Mouse (Mus musculus) G1E (cell line): ENCODE data around the gene Mpg.
"Not testable (repeated sequence)": the region's sequence is repeated elsewhere in the genome, so short reads cannot be mapped to it uniquely, and the experiment has no call there.

ENCODE experiments used
- CTCF ChIP-seq: IDR thresholded peaks from 2 replicates; pipeline ENCODE4 v1.5.1; 2012; ENCODE audit warnings: low read depth, low read length, inconsistent platforms, mixed read lengths
- GATA1 ChIP-seq: IDR thresholded peaks from 2 replicates; pipeline ENCODE4 v1.6.1; 2012; ENCODE audit warnings: borderline replicate concordance, low read length, inconsistent platforms, mixed read lengths
- GATA2 ChIP-seq: IDR thresholded peaks from 2 replicates; pipeline ENCODE4 v1.6.1; 2012; ENCODE audit warnings: low read depth, low read length, inconsistent platforms, borderline replicate concordance
- POLR2AphosphoS5 ChIP-seq: IDR thresholded peaks from 2 replicates; pipeline ENCODE4 v1.6.1; 2012; ENCODE audit warnings: low read depth, low read length, inconsistent platforms; ENCODE audit not compliant: insufficient replicate concordance
- TAL1 ChIP-seq: conservative IDR thresholded peaks from 2 replicates; pipeline ENCODE4 v1.6.1; 2012; ENCODE audit warnings: low read depth, low read length, inconsistent platforms, mixed read lengths

DNA sequence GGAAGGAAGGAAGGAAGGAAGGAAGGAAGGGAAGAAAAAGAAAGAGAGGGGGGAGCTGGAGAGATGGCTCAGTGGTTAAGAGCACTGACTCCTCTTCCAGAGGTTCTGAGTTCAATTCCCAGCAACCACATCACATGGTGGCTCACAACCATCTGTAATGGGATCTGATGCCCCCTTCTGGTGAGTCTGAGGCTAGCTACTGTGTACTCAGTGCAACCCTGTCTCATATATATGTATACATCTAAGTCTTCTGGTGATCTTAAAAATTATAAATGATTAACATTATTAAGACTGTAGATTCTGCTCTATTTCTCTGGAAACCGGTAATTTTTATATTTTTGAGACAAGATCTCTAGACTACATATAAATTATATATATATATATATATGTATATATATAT, 25.3 kb upstream of the Mpg start:
- not testable (repeated sequence) for TF ChIP-seq CTCF, TAL1, GATA1, POLR2AphosphoS5, GATA2
